In the genomic region with DNA sequence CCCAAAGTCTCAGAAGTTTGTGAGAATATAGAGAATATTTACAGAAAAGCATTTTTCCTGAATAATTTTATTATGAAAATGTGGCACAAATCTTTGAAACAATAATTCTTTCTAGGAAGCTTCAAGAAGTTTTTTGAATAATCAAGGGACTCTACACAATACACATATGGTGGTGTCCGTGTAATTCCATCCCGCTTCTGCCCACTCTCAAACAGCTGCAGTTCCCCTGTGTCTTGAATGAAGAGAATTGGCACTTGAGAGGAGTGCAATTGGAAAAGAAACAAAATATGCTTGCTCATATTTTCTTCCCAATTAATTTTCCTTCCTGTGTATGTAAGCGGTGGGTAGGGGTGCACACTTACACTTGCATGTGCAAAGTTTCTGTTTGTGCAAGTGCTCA, we compare ENCODE assay signal across 18 mouse cellular contexts.
"Had no signal": no experiment of that assay in that cellular context is flagged by ENCODE, and none has a peak within 500 bp of the region (broad histone marks: within the 10 kb centered on the region; RNA-seq: fewer than 3 reads in every experiment).

No protein-coding gene starts in this region.

- H3K4me2 ChIP-seq: liver, embryonic 15.5 days; lung, embryonic 15.5 days; midbrain, embryonic 11.5 days; midbrain, embryonic 13.5 days; neural tube, embryonic 12.5 days; stomach, embryonic 15.5 days had no signal

- H3K36me3 ChIP-seq: liver, embryonic 15.5 days; lung, embryonic 15.5 days; midbrain, embryonic 13.5 days; neural tube, embryonic 12.5 days; stomach, embryonic 15.5 days had no signal

- H3K27me3 ChIP-seq: liver, embryonic 15.5 days; lung, embryonic 15.5 days; megakaryocyte, embryonic 14.5 days; midbrain, embryonic 13.5 days; neural tube, embryonic 12.5 days; stomach, embryonic 15.5 days had no signal

- H3K4me1 ChIP-seq: liver, embryonic 15.5 days; lung, embryonic 15.5 days; midbrain, embryonic 13.5 days; neural tube, embryonic 12.5 days; stomach, embryonic 15.5 days had no signal

- H3K4me3 ChIP-seq: liver, embryonic 15.5 days; lung, embryonic 15.5 days; megakaryocyte, embryonic 14.5 days; midbrain, embryonic 13.5 days; neural tube, embryonic 12.5 days; stomach, embryonic 15.5 days had no signal

- DNase-seq: liver, postnatal 0 days; lung, adult 2 months; lung, postnatal 14 days; lung, postnatal 36 days; thymus, adult 2 months; thymus, postnatal 25 days; thymus, postnatal 4 days had no signal

- H3K9ac ChIP-seq: liver, embryonic 15.5 days; liver, postnatal 0 days; lung, embryonic 15.5 days; midbrain, embryonic 13.5 days; neural tube, embryonic 12.5 days; stomach, embryonic 15.5 days had no signal

- ATAC-seq: liver, postnatal 0 days; lung, postnatal 0 days; midbrain, embryonic 13.5 days; midbrain, embryonic 16.5 days had no signal

- H3K27ac ChIP-seq: liver, embryonic 15.5 days; lung, embryonic 15.5 days; macrophage; midbrain, embryonic 13.5 days; neural tube, embryonic 12.5 days; stomach, embryonic 15.5 days; stomach, postnatal 0 days had no signal

- H3K9me3 ChIP-seq: liver, embryonic 15.5 days; lung, embryonic 15.5 days; megakaryocyte, embryonic 14.5 days; midbrain, embryonic 13.5 days; neural tube, embryonic 12.5 days; stomach, embryonic 15.5 days had no signal
